Mouse (Mus musculus): ENCODE data around the gene Gucy1b2.

The Gucy1b2 gene

GRCm38 (mm10) chr14:62456239-62456747 is at the start of gene Gucy1b2:
Gene Gucy1b2, minus strand, starts transcription at chr14:62456289.
- DNase-seq, result no peak

- no peak for DNase-seq
These were observed 41.3 kb upstream of the Gucy1b2 start for GRCm38 (mm10) chr14:62497391-62497790.

GRCm38 (mm10) chr14:62496501-62496900 is 40.4 kb upstream of the Gucy1b2 start:
- no peak for DNase-seq

- no peak for DNase-seq
These were observed 37.4 kb upstream of the Gucy1b2 start for GRCm38 (mm10) chr14:62493456-62493855.

- DNase-seq, result peak; percentile 70
These were observed 36.2 kb upstream of the Gucy1b2 start for GRCm38 (mm10) chr14:62492196-62492850.

GRCm38 (mm10) chr14:62488270-62488669 is 32.2 kb upstream of the Gucy1b2 start:
- DNase-seq, result no peak

- no peak for DNase-seq
These were observed 25.3 kb upstream of the Gucy1b2 start for GRCm38 (mm10) chr14:62481381-62481780.

- no peak for DNase-seq
These were observed 23.3 kb upstream of the Gucy1b2 start for GRCm38 (mm10) chr14:62479395-62479794.

GRCm38 (mm10) chr14:62474481-62474880 is 18.4 kb upstream of the Gucy1b2 start:
- DNase-seq, result no peak

GRCm38 (mm10) chr14:62472061-62472460 is 16.0 kb upstream of the Gucy1b2 start:
- no peak for DNase-seq

GRCm38 (mm10) chr14:62468753-62469125 is 12.7 kb upstream of the Gucy1b2 start:
- no peak for DNase-seq

- no peak for DNase-seq
These were observed 12.1 kb upstream of the Gucy1b2 start for GRCm38 (mm10) chr14:62468119-62468752.

GRCm38 (mm10) chr14:62464966-62465365 is 8.9 kb upstream of the Gucy1b2 start:
- DNase-seq, result no peak

GRCm38 (mm10) chr14:62459541-62459940 is 3.5 kb upstream of the Gucy1b2 start:
- DNase-seq, result peak; percentile 62

- peak; percentile 95 for DNase-seq
These were observed 1.5 kb upstream of the Gucy1b2 start for GRCm38 (mm10) chr14:62457420-62458181.

- DNase-seq, result no peak
These were observed 564 bp downstream of the Gucy1b2 start for GRCm38 (mm10) chr14:62455570-62455879.

GRCm38 (mm10) chr14:62454760-62455569 is 1.1 kb downstream of the Gucy1b2 start:
- no peak for DNase-seq

GRCm38 (mm10) chr14:62454136-62454535 is 2.0 kb downstream of the Gucy1b2 start:
- DNase-seq, result no peak

- no peak for DNase-seq
These were observed 2.8 kb downstream of the Gucy1b2 start for GRCm38 (mm10) chr14:62453276-62453675.

- no peak for DNase-seq
These were observed 5.4 kb downstream of the Gucy1b2 start for GRCm38 (mm10) chr14:62450706-62451105.

- no peak for DNase-seq
These were observed 8.9 kb downstream of the Gucy1b2 start for GRCm38 (mm10) chr14:62447214-62447548.

- DNase-seq, result no peak
These were observed 9.5 kb downstream of the Gucy1b2 start for GRCm38 (mm10) chr14:62446385-62447213.
